16 mouse cellular contexts compared by ENCODE assay signal in the genomic region with DNA sequence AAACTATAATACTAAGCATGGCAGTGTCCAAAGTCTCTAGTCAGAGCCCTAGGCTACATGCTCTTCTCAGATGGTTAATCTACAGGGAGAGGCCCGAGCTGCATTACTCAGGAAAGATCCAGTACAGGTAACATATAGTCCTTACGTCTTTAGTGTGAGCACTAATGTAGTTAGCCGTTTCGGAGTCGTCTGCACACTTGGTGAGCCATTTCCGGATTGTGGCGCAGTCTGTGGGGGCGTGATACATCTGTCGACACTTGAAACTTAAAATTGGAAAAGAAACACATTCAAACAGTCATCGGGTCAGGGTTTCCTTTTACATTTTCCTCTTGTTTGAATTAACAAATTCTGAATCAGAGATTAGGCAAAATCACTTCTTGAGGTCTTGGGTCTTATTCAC.
"Had no signal": no experiment of that assay in that cellular context is flagged by ENCODE, and none has a peak within 500 bp of the region (broad histone marks: within the 10 kb centered on the region; RNA-seq: fewer than 3 reads in every experiment).

No protein-coding gene starts in this region.

- H3K9me3 ChIP-seq: liver, embryonic 13.5 days; midbrain, embryonic 12.5 days; midbrain, embryonic 15.5 days; neural tube, embryonic 12.5 days; neural tube, embryonic 15.5 days; stomach, embryonic 15.5 days had no signal

- H3K4me3 ChIP-seq: liver, embryonic 13.5 days; midbrain, embryonic 12.5 days; midbrain, embryonic 15.5 days; neural tube, embryonic 12.5 days; neural tube, embryonic 15.5 days; stomach, embryonic 15.5 days had no signal

- DNase-seq: kidney, adult 18-20 months; kidney, adult 9 months; kidney, postnatal 14 days; kidney, postnatal 4 days; liver, embryonic 13.5 days; lung, adult 2 months; lung, postnatal 14 days; lung, postnatal 4 days; spleen, adult 18-20 months; thymus, adult 18-20 months; thymus, postnatal 36 days had no signal

- H3K27me3 ChIP-seq: liver, embryonic 13.5 days; midbrain, embryonic 12.5 days; midbrain, embryonic 15.5 days; neural tube, embryonic 12.5 days; neural tube, embryonic 15.5 days; stomach, embryonic 15.5 days had no signal

- H3K4me1 ChIP-seq: midbrain, embryonic 12.5 days; midbrain, embryonic 15.5 days; neural tube, embryonic 12.5 days; neural tube, embryonic 15.5 days; stomach, embryonic 15.5 days had no signal

- H3K27ac ChIP-seq: liver, embryonic 13.5 days; midbrain, embryonic 12.5 days; midbrain, embryonic 15.5 days; neural tube, embryonic 12.5 days; neural tube, embryonic 15.5 days; stomach, embryonic 15.5 days had no signal
